ENCODE assay signal across 8 mouse cellular contexts in genomic region chr19:5365751-5366150, GRCm38 (mm10). TPM values are rescaled to one million over a fixed set of nuclear protein-coding genes. Genes with fewer than 3 reads are reported as not detected.
DNase-seq lines count a peak whose midpoint lies in the region; ATAC-seq and TF ChIP-seq lines count a peak whose summit lies in the region.

No protein-coding gene starts in this region.

- no peaks in the 10 kb centered on the region for H3K27me3 ChIP-seq in erythroblast, embryonic 14.5 days (ENCODE audit: control insufficient read depth)
- H3K27me3 ChIP-seq in limb, embryonic 13.5 days = no peaks in the 10 kb centered on the region
- no peaks in the 10 kb centered on the region for H3K27me3 ChIP-seq in stomach, postnatal 0 days (ENCODE audit: control insufficient read depth, insufficient read depth, low read length)

- intact Hi-C loops in gastrocnemius, postnatal 36 days (cut with DNase I) = loop anchor here (1.0 kb wide), 1 partner anchor 23 kb away; the partner anchor contains the start of gene Sart1

- H3K9ac ChIP-seq in limb, embryonic 13.5 days = peak overlapping the region; percentile 91
- peak overlapping the region; percentile 54 for H3K9ac ChIP-seq in stomach, postnatal 0 days (ENCODE audit: low read length)

- no peak for ATAC-seq in erythroblast, adult 5-6 weeks (replicated peaks; ENCODE audit: low FRiP score, poor library complexity, severe bottlenecking)
- ATAC-seq in limb, embryonic 13.5 days (ENCODE audit: low FRiP score, low read depth) = no peak
- no peak for ATAC-seq in stomach, postnatal 0 days (ENCODE audit: low FRiP score, low TSS enrichment)

- H3K4me2 ChIP-seq in limb, embryonic 13.5 days (replicated peaks) = peak overlapping the region; percentile 93
- peak overlapping the region; percentile 93 for H3K4me2 ChIP-seq in stomach, postnatal 0 days (replicated peaks; ENCODE audit: low read depth)

- WGBS in limb, embryonic 13.5 days = 17% methylated on average over 11 of the region's 11 CpGs
- 24% methylated on average over 10 of the region's 11 CpGs for WGBS in stomach, postnatal 0 days

- peak overlapping the region; percentile 87 for H3K4me3 ChIP-seq in erythroblast, embryonic 14.5 days (replicated peaks)
- peak overlapping the region; percentile 99 for H3K4me3 ChIP-seq in limb, embryonic 13.5 days
- peak overlapping the region; percentile 55 for H3K4me3 ChIP-seq in stomach, postnatal 0 days (ENCODE audit: low read depth, low read length)

- peaks cover 53% of the 10 kb centered on the region for H3K36me3 ChIP-seq in erythroblast, embryonic 14.5 days (ENCODE audit: control insufficient read depth)
- peaks cover 51% of the 10 kb centered on the region for H3K36me3 ChIP-seq in limb, embryonic 13.5 days
- peaks cover 9% of the 10 kb centered on the region; the same call in 1 of the 2 replicates for H3K36me3 ChIP-seq in stomach, postnatal 0 days (ENCODE audit: control insufficient read depth, insufficient read depth, low read length)

- DNase-seq in thymus, postnatal 14 days = peak; percentile 18
- DNase-seq in thymus, postnatal 0 days (ENCODE audit: low spot score) = no peak
- no peak for DNase-seq in stomach, postnatal 0 days (ENCODE audit: low spot score)
- no peak for DNase-seq in urinary bladder, adult 18-20 months (ENCODE audit: low spot score in 2 of 2)
- DNase-seq in gastrocnemius, postnatal 36 days = no peak

- peaks cover 43% of the 10 kb centered on the region for H3K4me1 ChIP-seq in erythroblast, embryonic 14.5 days (ENCODE audit: control insufficient read depth)
- peaks cover 24% of the 10 kb centered on the region for H3K4me1 ChIP-seq in limb, embryonic 13.5 days
- H3K4me1 ChIP-seq in stomach, postnatal 0 days (replicated peaks; ENCODE audit: control insufficient read depth, insufficient read depth) = peaks cover 6% of the 10 kb centered on the region; the same call in 1 of the 2 replicates

- TF ChIP-seq CTCF in stomach, postnatal 0 days (IDR thresholded peaks at IDR 0.05; ENCODE audit: low read depth) = no peak

- no peaks in the 10 kb centered on the region for H3K9me3 ChIP-seq in erythroblast, embryonic 14.5 days (ENCODE audit: control insufficient read depth, low read length)
- no peaks in the 10 kb centered on the region for H3K9me3 ChIP-seq in limb, embryonic 13.5 days
- no peaks in the 10 kb centered on the region for H3K9me3 ChIP-seq in stomach, postnatal 0 days (ENCODE audit: control insufficient read depth, low read length)

- H3K27ac ChIP-seq in limb, embryonic 13.5 days = no peak overlapping the region
- peak overlapping the region; percentile 96; the same call in 1 of the 2 replicates for H3K27ac ChIP-seq in stomach, postnatal 0 days (replicated peaks)

- TF ChIP-seq EP300 in stomach, postnatal 0 days (optimal IDR thresholded peaks at IDR 0.05) = no peak

RNA-seq across cellular contexts. Expression of gene Eif1ad, which starts 0.8 kb away (rescaled TPM):
- 4.6 and 4.7 TPM in 2 replicates for polyA plus RNA-seq in erythroblast, embryonic 14.5 days (2012)
- total RNA-seq in erythroblast, adult 5-6 weeks (2015; ENCODE audit: low replicate concordance) = 7.3 and 12.3 TPM in 2 replicates
- 14.7 and 18.7 TPM in 2 replicates for total RNA-seq in erythroblast, adult 5-6 weeks (2017; ENCODE audit: low replicate concordance)
- polyA plus RNA-seq in thymus, postnatal 0 days (2015; fragmentation: Nextera tagmentation; extraction: Ambion mirVana) = 51.1 and 59.4 TPM in 2 replicates
- 54.9 and 62.3 TPM in 2 replicates for polyA plus RNA-seq in limb, embryonic 13.5 days (2015; fragmentation: Nextera tagmentation; extraction: Ambion mirVana)
- 47.5 and 49.1 TPM in 2 replicates for polyA plus RNA-seq in stomach, postnatal 0 days (2015; fragmentation: Nextera tagmentation; extraction: Ambion mirVana)
- total RNA-seq in gastrocnemius, postnatal 36 days (2021) = 10 to 100 TPM; 12.6 to 13.6 TPM

RNA-seq across cellular contexts. Expression of gene Banf1, which starts 1.2 kb away (rescaled TPM):
- 15.6 and 21.7 TPM in 2 replicates for polyA plus RNA-seq in erythroblast, embryonic 14.5 days (2012)
- 77.5 and 144 TPM in 2 replicates for total RNA-seq in erythroblast, adult 5-6 weeks (2015; ENCODE audit: low replicate concordance)
- 5.9 and 14.1 TPM in 2 replicates for total RNA-seq in erythroblast, adult 5-6 weeks (2017; ENCODE audit: low replicate concordance)
- polyA plus RNA-seq in thymus, postnatal 0 days (2015; fragmentation: Nextera tagmentation; extraction: Ambion mirVana) = 590 and 607 TPM in 2 replicates
- 442 and 445 TPM in 2 replicates for polyA plus RNA-seq in limb, embryonic 13.5 days (2015; fragmentation: Nextera tagmentation; extraction: Ambion mirVana)
- polyA plus RNA-seq in stomach, postnatal 0 days (2015; fragmentation: Nextera tagmentation; extraction: Ambion mirVana) = 279 and 293 TPM in 2 replicates
- 100 to 1,000 TPM; 116 to 124 TPM for total RNA-seq in gastrocnemius, postnatal 36 days (2021)

RNA-seq across cellular contexts. Expression of gene Cst6, which starts 16.4 kb away (rescaled TPM):
- polyA plus RNA-seq in erythroblast, embryonic 14.5 days (2012) = not detected in 2 replicates
- not detected in 2 replicates for total RNA-seq in erythroblast, adult 5-6 weeks (2015; ENCODE audit: low replicate concordance)
- total RNA-seq in erythroblast, adult 5-6 weeks (2017; ENCODE audit: low replicate concordance) = not detected in 2 replicates
- 29.1 and 30.5 TPM in 2 replicates for polyA plus RNA-seq in thymus, postnatal 0 days (2015; fragmentation: Nextera tagmentation; extraction: Ambion mirVana)
- polyA plus RNA-seq in limb, embryonic 13.5 days (2015; fragmentation: Nextera tagmentation; extraction: Ambion mirVana) = 1.2 and 1.9 TPM in 2 replicates
- polyA plus RNA-seq in stomach, postnatal 0 days (2015; fragmentation: Nextera tagmentation; extraction: Ambion mirVana) = 281 and 316 TPM in 2 replicates
- total RNA-seq in gastrocnemius, postnatal 36 days (2021) = 10 to 100 TPM; 26.7 to 28.3 TPM

RNA-seq across cellular contexts. Expression of gene Sart1, which starts 22.8 kb away (rescaled TPM):
- polyA plus RNA-seq in erythroblast, embryonic 14.5 days (2012) = 15.8 and 17.4 TPM in 2 replicates
- total RNA-seq in erythroblast, adult 5-6 weeks (2015; ENCODE audit: low replicate concordance) = 28.4 and 63.2 TPM in 2 replicates
- total RNA-seq in erythroblast, adult 5-6 weeks (2017; ENCODE audit: low replicate concordance) = 28.5 and 48.2 TPM in 2 replicates
- 73.4 and 84.2 TPM in 2 replicates for polyA plus RNA-seq in thymus, postnatal 0 days (2015; fragmentation: Nextera tagmentation; extraction: Ambion mirVana)
- polyA plus RNA-seq in limb, embryonic 13.5 days (2015; fragmentation: Nextera tagmentation; extraction: Ambion mirVana) = 81.8 and 84.8 TPM in 2 replicates
- 30.9 and 34.1 TPM in 2 replicates for polyA plus RNA-seq in stomach, postnatal 0 days (2015; fragmentation: Nextera tagmentation; extraction: Ambion mirVana)
- total RNA-seq in gastrocnemius, postnatal 36 days (2021) = 10 to 100 TPM; 34.3 to 38.0 TPM

RNA-seq across cellular contexts. Expression of gene Catsper1, which starts 30.2 kb away (rescaled TPM):
- polyA plus RNA-seq in erythroblast, embryonic 14.5 days (2012) = not detected in 2 replicates
- total RNA-seq in erythroblast, adult 5-6 weeks (2015; ENCODE audit: low replicate concordance) = not detected in 2 replicates
- not detected in 2 replicates for total RNA-seq in erythroblast, adult 5-6 weeks (2017; ENCODE audit: low replicate concordance)
- polyA plus RNA-seq in thymus, postnatal 0 days (2015; fragmentation: Nextera tagmentation; extraction: Ambion mirVana) = not detected in 2 replicates
- not detected in 2 replicates for polyA plus RNA-seq in limb, embryonic 13.5 days (2015; fragmentation: Nextera tagmentation; extraction: Ambion mirVana)
- polyA plus RNA-seq in stomach, postnatal 0 days (2015; fragmentation: Nextera tagmentation; extraction: Ambion mirVana) = not detected in 2 replicates
- total RNA-seq in gastrocnemius, postnatal 36 days (2021) = not detected

Comparison
In these comparisons a context has a peak if more than half of its experiments do, and no peak if none do; other contexts are left out.
1. RNA of gene Banf1, which starts 1.2 kb away (polyA plus RNA-seq): 590 to 607 TPM in thymus, postnatal 0 days, 442 to 445 TPM in limb, embryonic 13.5 days and 279 to 293 TPM in stomach, postnatal 0 days; 15.6 to 21.7 TPM in erythroblast, embryonic 14.5 days; every median in the first group is over 10 times any median in the second.
2. RNA of gene Cst6, which starts 16.4 kb away (polyA plus RNA-seq): 281 to 316 TPM in stomach, postnatal 0 days and 29.1 to 30.5 TPM in thymus, postnatal 0 days; 1.2 to 1.9 TPM in limb, embryonic 13.5 days and not detected in erythroblast, embryonic 14.5 days; every median in the first group is over 10 times any median in the second.
3. Peak in every context shown above with its lines, with median percentiles within 50 percentile points of each other: H3K4me3 ChIP-seq.